Mouse (Mus musculus) embryonic facial prominence, embryonic 11.5 days (tissue): ENCODE results near the gene Glrb. TPM values are rescaled to one million over a fixed set of nuclear protein-coding genes. Genes with fewer than 3 reads are reported as not detected.

Source experiments
- ATAC-seq: fragments of 200-750 bp; cut with Nextera tagmentation; replicated peaks from 2 replicates; pipeline ENCODE4 v1.8.0; 2017; ENCODE audit warnings: low read depth; ENCODE audit not compliant: insufficient number of reproducible peaks, low FRiP score, low TSS enrichment
- DNase-seq: peaks from one replicate; pipeline ENCODE4 v3.0.0-alpha.2; 2015; ENCODE audit warnings: low spot score
- H3K27ac ChIP-seq: fragments of 300-500 bp; sonication (generic); replicated peaks from 2 replicates; pipeline ENCODE4 v1.5.1; 2014; ENCODE audit warnings: mild to moderate bottlenecking, low read depth, low read length, control low read depth
- H3K27me3 ChIP-seq: fragments of 300-500 bp; sonication (generic); 2 replicates; pipeline ENCODE4 v1.6.1; 2014; ENCODE audit warnings: mild to moderate bottlenecking, low read length, moderate library complexity, mixed read lengths; ENCODE audit not compliant: control insufficient read depth, insufficient read depth
- H3K36me3 ChIP-seq: fragments of 300-500 bp; sonication (generic); replicated peaks from 2 replicates; pipeline ENCODE4 v1.6.1; 2014; ENCODE audit warnings: low read depth, mild to moderate bottlenecking, low read length, moderate library complexity, mixed read lengths; ENCODE audit not compliant: control insufficient read depth, insufficient read depth
- H3K4me1 ChIP-seq: fragments of 300-500 bp; sonication (generic); 2 replicates; pipeline ENCODE4 v1.6.1; 2014; ENCODE audit warnings: low read length, mixed read lengths; ENCODE audit not compliant: control insufficient read depth, insufficient read depth
- H3K4me2 ChIP-seq: fragments of 300-500 bp; sonication (generic); 2 replicates; pipeline ENCODE4 v1.6.1; 2014; ENCODE audit warnings: low read depth, mild to moderate bottlenecking, control low read depth, low read length, moderate library complexity
- H3K4me3 ChIP-seq: fragments of 300-500 bp; sonication (generic); 2 replicates; pipeline ENCODE4 v1.5.1; 2014; ENCODE audit warnings: low read depth, low read length, control low read depth
- H3K9ac ChIP-seq: fragments of 300-500 bp; sonication (generic); replicated peaks from 2 replicates; pipeline ENCODE4 v1.6.1; 2014; ENCODE audit warnings: mild to moderate bottlenecking, control low read depth, low read length
- H3K9me3 ChIP-seq: fragments of 300-500 bp; sonication (generic); replicated peaks from 2 replicates; pipeline ENCODE4 v1.6.1; 2016; ENCODE audit warnings: mild to moderate bottlenecking, low read length, inconsistent platforms, mixed read lengths; ENCODE audit not compliant: control insufficient read depth
- WGBS: fragments of 180-500 bp; shearing (Covaris S2); extraction: QIAGEN DNeasy Blood & Tissue Kit; methylation state at CpG from one replicate; pipeline ENCODE4 v1.1.7; 2014; 5-methylcytosine and 5-hydroxymethylcytosine counted together
- polyA plus RNA-seq: library from polyadenylated mRNA; unstranded; fragments of >200 nt; fragmentation: Nextera tagmentation; extraction: Ambion mirVana; gene quantifications from 2 replicates; pipeline ENCODE4 v1.2.1, GENCODE M21; 2014

Glrb gene
- polyA plus RNA-seq, 1 experiment from 2014 or later = 15.6 TPM

DNA sequence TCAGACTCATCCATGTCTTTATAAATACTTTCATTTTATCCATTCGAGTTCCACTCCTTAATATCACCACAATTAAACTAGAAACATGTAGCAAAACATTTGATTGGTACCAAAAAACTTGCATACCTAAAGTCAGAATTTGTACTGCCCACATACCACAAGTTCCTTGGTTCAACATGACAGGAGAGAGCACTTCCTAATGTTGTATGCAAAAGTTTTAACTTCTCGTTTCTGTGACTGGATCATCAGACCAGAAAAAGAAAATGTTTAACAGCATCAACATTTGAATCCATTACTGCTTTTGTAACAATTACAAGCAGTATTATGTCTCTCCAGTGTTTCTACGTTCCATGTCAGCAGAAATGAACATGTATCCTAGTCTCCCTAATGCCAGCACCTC, 101.2 kb downstream of the Glrb start:
- WGBS = 82% methylated on average over 3 of the region's 3 CpGs
- ATAC-seq (no peak), DNase-seq (no peak)
- H3K27me3 ChIP-seq = no peaks in the 10 kb centered on the region
- H3K4me2 ChIP-seq = no peak overlapping the region
- no peak overlapping the region for H3K9ac ChIP-seq
- H3K4me3 ChIP-seq = no peak overlapping the region
- no peak overlapping the region for H3K27ac ChIP-seq
- H3K9me3 ChIP-seq = no peaks in the 10 kb centered on the region
- H3K4me1 ChIP-seq = no peaks in the 10 kb centered on the region
- no peaks in the 10 kb centered on the region for H3K36me3 ChIP-seq

DNA sequence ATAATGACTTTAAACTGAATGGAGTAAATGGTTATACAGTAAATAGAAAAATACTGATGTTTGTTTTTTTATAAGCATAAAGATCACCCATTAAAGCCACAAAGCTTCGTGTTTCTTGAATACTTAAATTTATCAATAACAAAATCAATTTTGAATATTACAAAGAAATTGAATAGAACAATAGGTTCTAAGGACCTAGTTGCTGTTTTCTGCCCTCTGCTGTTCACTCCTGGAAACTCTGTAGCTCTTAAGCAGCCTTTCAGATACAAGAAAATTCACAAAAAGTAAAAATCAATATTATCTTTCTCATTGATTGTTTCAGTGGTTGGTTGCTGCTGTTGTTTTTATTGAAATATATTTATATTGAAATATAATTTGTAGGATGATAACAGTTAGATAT, 108.1 kb downstream of the Glrb start:
- H3K27me3 ChIP-seq = peaks cover 13% of the 10 kb centered on the region
- no peaks in the 10 kb centered on the region for H3K9me3 ChIP-seq
- 4% methylated on average over 1 of the region's 1 CpGs for WGBS
- DNase-seq (peak; percentile 50), ATAC-seq (no peak)
- H3K36me3 ChIP-seq = no peaks in the 10 kb centered on the region
- no peak overlapping the region for H3K4me3 ChIP-seq
- H3K4me1 ChIP-seq = no peaks in the 10 kb centered on the region
- no peak overlapping the region for H3K4me2 ChIP-seq
- H3K27ac ChIP-seq = no peak overlapping the region
- H3K9ac ChIP-seq = no peak overlapping the region

DNA sequence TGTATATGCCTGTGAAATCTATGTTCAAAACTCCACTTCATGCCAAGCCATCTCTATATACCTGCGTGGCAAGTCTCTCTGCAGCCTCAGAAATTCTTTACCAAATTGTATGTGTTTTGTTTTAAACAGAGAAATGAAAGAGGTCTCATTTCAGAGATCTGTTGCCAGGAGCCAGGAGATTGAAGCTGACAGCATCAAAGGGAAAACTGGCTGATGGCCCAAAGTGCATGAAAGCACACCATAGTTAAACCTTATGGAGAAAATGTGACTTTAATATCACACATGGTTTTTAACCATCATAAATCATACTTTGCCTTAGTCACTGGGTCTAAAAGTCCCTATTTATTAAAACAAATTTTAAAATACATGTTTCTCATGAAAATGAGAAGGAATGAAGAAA, 109.6 kb downstream of the Glrb start:
- no peak for DNase-seq
- no peaks in the 10 kb centered on the region for H3K4me1 ChIP-seq
- H3K36me3 ChIP-seq = no peaks in the 10 kb centered on the region
- peaks cover 13% of the 10 kb centered on the region for H3K27me3 ChIP-seq
- H3K4me2 ChIP-seq = no peak overlapping the region
- no peak overlapping the region for H3K4me3 ChIP-seq
- H3K9ac ChIP-seq = no peak overlapping the region
- H3K27ac ChIP-seq = no peak overlapping the region
- WGBS = 68% methylated on average over 1 of the region's 1 CpGs
- H3K9me3 ChIP-seq = no peaks in the 10 kb centered on the region
- ATAC-seq = no peak

DNA sequence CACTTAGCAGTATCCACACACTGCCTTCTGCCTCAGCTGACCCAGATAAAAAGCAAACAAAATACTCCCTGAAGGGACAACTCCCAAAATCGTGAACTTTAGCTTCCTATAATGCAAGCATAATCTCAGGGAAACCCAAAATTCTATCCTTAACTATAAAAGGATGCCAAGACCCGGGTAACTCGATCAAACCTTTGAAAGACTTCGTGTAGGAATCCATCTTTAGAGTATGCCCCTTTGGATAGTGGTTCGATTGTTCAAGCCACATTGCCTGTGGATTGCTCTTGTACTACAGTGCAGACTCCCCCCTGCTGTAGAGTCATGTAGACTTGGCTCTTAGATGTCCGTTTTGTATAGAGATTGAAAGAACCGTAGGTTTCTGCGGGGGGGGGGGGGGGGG, 110.2 kb downstream of the Glrb start:
- DNase-seq (no peak), ATAC-seq (no peak)
- peak overlapping the region; percentile 66 for H3K4me2 ChIP-seq
- peak overlapping the region; percentile 43; the same call in 1 of the 2 replicates for H3K4me3 ChIP-seq
- H3K4me1 ChIP-seq = no peaks in the 10 kb centered on the region
- H3K27ac ChIP-seq = no peak overlapping the region
- peaks cover 13% of the 10 kb centered on the region for H3K27me3 ChIP-seq
- no peaks in the 10 kb centered on the region for H3K36me3 ChIP-seq
- H3K9me3 ChIP-seq = no peaks in the 10 kb centered on the region
- WGBS = 64% methylated on average over 8 of the region's 8 CpGs
- no peak overlapping the region for H3K9ac ChIP-seq

DNA sequence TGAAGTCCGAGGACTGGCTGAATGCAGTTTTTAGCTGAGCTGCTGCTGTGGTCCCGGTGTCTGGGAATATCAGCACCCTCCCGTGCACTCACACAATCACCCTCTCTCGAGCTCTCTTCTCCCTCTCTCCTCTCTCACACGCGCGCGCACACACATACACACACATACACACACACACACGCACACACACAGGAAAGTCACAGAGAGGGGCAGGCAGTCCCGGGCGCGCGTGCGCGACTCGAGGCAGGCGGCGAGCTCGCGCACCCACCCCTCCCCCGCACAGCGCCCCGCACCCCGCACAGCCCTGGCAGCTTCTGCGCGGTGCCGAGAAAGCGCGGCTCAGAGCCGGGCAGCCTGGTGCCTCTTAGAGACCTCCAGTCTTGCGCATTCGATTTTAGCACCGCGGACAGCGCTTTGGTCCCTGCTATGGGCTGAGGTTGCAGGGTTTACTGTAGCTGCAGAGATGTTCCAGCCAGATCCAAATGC, 110.8 kb downstream of the Glrb start, which contains the start of gene Gria2:
TSS of gene Gria2 (minus strand) at position 240 of the 486 bp plus-strand sequence.
- peaks cover 13% of the 10 kb centered on the region for H3K27me3 ChIP-seq
- no peak within 1 kb of the TSS for H3K27ac ChIP-seq
- no peaks in the 10 kb centered on the region for H3K9me3 ChIP-seq
- H3K4me2 ChIP-seq = peak within 1 kb of the TSS; percentile 66
- no peaks in the 10 kb centered on the region for H3K4me1 ChIP-seq
- DNase-seq (peak; percentile 91), ATAC-seq (peak; percentile 94)
- H3K4me3 ChIP-seq = peak within 1 kb of the TSS; percentile 43
- WGBS = 0% methylated on average over 35 of the region's 35 CpGs
- no peak within 1 kb of the TSS for H3K9ac ChIP-seq
- no peaks in the 10 kb centered on the region for H3K36me3 ChIP-seq

DNA sequence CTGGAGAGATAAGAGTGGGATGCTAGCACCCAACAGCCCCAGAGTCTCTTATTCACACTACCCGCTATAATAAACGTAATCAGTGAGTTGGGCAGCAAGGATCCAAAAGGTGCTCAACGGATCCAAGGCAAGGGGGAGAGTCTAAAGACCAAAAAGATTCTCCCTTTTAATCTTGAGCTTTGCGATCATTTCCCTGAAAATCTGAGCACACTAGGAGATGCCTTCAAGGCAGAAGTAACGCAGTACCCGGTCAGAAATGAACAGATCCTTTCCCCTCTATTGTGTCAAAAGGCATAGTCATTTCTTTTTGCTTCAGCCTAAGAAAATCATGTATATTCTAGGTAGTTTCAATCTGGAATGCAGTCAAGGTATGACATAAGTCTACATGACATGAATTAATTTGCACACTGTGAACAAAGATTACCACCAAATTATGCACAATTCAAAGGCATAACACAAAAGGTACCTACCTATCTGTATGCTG, 111.6 kb downstream of the Glrb start:
- DNase-seq = peak; percentile 3

DNA sequence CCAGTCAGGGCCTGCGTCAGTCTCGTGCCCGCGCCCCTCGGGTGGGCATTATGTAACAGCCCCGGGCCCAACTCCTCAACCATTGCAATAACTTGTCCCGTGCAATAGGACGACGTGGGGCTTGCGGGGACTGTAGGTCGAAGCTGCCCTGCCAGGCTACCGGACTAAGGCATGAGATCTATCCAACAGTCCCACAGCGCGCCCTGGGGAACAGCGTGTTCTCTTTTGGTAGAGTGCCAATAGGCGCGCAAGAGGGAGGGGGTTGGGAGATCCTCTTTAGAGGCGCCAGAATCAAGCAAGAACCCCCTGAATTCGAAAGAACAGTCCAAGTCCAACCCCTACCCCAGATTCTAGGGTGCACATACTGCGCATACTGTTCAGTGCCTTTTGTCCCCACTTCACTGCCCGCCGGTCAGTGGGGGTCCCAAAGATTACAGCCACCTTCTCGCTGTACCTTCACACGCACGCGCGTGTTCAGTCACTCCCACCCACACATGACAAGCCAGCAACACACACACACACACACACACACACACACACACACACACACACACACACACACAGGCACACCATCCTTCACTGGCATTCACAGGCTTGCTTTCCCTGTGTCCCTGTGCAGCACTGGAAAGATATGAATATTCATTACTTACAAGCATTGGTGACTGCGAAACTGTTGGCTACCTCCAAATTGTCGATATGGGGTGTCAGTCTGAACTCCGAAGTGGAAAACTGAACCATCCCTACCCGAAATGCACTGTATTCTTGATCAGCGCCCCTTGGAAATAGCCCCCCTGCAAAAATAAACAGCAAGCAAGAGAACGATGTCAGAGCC, 112.2 kb downstream of the Glrb start:
- Histone ChIP-seq H3K4me1 (no peaks in the 10 kb centered on the region), H3K4me2 (peak overlapping the region; percentile 76), H3K4me3 (peak overlapping the region; percentile 43), H3K27ac (no peak overlapping the region), H3K27me3 (peaks cover 13% of the 10 kb centered on the region), H3K9ac (peak overlapping the region; percentile 55), H3K9me3 (no peaks in the 10 kb centered on the region), H3K36me3 (no peaks in the 10 kb centered on the region)
- ATAC-seq = peak; percentile 42; the same call in 1 of the 2 replicates
- peak; percentile 33 for DNase-seq
- 12% methylated on average over 32 of the region's 33 CpGs for WGBS

More for the DNA sequence above, 111.6 kb downstream of the Glrb start:
- 20% methylated on average over 6 of the region's 6 CpGs for WGBS
- peak overlapping the region; percentile 43; the same call in 1 of the 2 replicates for H3K4me3 ChIP-seq
- H3K36me3 ChIP-seq = no peaks in the 10 kb centered on the region
- H3K9ac ChIP-seq = no peak overlapping the region
- H3K4me2 ChIP-seq = no peak overlapping the region; the same call in 1 of the 2 replicates
- ATAC-seq = no peak
- H3K27me3 ChIP-seq = peaks cover 13% of the 10 kb centered on the region
- H3K27ac ChIP-seq = no peak overlapping the region
- H3K4me1 ChIP-seq = no peaks in the 10 kb centered on the region
- no peaks in the 10 kb centered on the region for H3K9me3 ChIP-seq
